Mouse (Mus musculus) kidney, postnatal 25 days (tissue): ENCODE data around the gene Atp6v0e.
A peak's percentile ranks its signal among the peaks of the same experiment; 100 is the strongest.

Experiments used
- DNase-seq, 2 experiments: peaks; one replicate each; pipeline ENCODE4 v3.0.0; 2021; ENCODE audit warnings: mixed read lengths in 2 of 2

Gene Atp6v0e

GRCm38 (mm10) chr17:26640286-26640740, 22.7 kb upstream of the Atp6v0e start:
- no peak for DNase-seq

GRCm38 (mm10) chr17:26643456-26643855, 19.6 kb upstream of the Atp6v0e start:
- no peak for DNase-seq

GRCm38 (mm10) chr17:26643993-26644392, 19.0 kb upstream of the Atp6v0e start:
- DNase-seq: no peak

GRCm38 (mm10) chr17:26644509-26645410, 18.3 kb upstream of the Atp6v0e start:
- DNase-seq: no peak

- DNase-seq: no peak
Measured at GRCm38 (mm10) chr17:26645411-26645854, 17.6 kb upstream of the Atp6v0e start.

DNA sequence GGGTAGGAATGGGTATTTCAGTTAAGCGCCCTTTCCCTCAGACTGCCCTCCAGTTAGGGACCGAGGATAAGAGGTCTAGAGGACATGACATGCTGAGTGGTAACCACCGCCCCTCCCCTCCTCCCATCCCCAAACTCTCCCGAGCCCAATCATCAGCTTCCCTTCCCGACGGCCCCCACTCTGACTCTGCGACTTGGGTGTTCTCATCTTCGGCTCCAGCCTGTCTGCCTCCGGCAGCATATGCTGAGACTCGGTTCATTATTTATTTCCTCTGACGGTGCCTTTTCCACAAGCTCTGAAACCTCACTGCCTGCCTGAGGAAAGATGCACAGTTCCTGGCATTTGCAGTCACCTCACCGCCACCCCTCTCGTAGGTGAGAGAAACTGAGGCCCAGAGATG, 15.7 kb upstream of the Atp6v0e start:
- no peak for DNase-seq

DNA sequence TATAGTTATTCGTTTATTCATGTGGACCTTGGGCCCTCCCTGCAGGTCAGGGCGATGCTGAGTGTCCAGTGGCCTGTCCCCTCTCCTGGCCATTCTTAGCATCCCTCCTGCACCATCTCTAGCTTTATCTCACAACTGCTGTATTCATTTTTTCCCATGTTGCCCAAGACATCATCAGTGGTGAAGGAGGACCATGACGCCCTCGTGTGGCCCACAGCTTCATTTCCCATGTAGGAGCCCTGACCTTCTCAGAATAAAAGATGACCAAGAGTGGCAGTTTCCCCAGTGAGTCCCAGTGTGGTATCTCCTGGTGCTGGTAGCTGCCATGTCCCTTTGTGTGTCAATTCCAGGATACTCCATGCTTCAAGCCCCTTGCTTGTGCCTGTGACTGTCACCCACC, 13.5 kb upstream of the Atp6v0e start:
- no peak for DNase-seq

- peak in 1 of 2 experiments; percentile 31 for DNase-seq
Measured at GRCm38 (mm10) chr17:26650451-26651363, 12.3 kb upstream of the Atp6v0e start.

GRCm38 (mm10) chr17:26658854-26659572, 4.0 kb upstream of the Atp6v0e start:
- DNase-seq: peak in 1 of 2 experiments; percentile 49

- DNase-seq: peak in 1 of 2 experiments; percentile 30
Measured at GRCm38 (mm10) chr17:26659573-26659915, 3.5 kb upstream of the Atp6v0e start.

GRCm38 (mm10) chr17:26660192-26660912, 2.7 kb upstream of the Atp6v0e start:
- DNase-seq: peak; percentile 88

GRCm38 (mm10) chr17:26662204-26662603, 827 bp upstream of the Atp6v0e start:
- DNase-seq: peak in 1 of 2 experiments; percentile 18

DNA sequence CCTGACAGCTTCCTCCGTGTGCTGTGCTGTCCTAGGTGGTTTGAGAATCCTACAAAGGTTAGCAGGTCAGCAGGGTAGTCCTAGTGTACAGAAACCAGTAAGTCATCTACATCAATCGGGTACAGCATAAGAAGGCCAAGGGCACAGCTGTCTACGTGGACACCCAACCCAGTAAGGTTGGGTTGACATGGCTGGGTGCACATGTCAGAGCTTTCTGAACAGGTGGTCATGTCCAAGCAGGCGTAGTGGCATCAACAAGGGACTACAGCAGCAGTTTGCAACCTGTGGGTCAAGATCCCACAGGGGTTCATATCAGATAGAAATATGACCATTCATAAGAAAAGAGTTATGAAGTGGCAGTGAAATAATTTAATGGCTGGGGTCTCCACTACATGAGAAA, 2.6 kb downstream of the Atp6v0e start:
- DNase-seq: peak in 1 of 2 experiments; percentile 27

DNA sequence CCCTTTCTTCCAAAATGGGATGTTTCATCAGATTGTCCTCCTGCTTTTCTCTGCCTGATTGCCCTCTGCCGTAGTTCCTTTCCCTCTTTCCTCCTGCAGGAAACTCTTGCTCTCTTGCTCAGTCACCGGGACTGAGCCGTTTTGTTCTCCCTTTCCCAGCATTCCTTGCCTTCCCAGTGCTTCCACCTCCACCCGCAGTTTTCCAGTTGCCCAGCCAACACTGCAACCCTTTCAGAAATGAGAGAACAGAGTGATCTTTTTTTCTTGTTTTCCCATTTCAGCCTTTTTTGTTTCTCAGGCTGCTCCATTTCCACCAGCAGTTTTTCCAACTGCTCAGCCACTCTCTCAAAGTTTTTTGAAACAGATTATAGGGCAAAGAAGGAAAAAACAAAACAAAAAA, 8.2 kb downstream of the Atp6v0e start:
- DNase-seq: no peak

DNA sequence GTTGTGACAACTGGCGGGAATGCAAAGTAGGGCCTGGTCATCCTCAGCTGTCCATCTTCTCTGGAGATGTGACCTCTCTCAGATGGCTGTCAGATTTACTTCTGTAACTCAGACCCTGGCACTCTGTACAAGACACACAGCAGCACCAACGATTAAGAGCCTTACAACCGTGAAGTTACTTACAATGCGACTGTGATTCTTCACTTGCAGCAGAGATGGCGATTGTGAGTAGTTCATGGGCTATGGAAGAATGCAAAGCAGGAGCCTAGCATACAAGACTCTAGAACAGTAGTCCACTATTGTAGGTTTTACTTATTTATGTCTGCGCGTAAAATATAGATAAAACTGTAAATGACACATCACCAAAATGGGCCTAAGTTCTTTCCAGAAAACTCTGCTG, 12.8 kb downstream of the Atp6v0e start:
- DNase-seq: no peak

GRCm38 (mm10) chr17:26676252-26676615, 13.2 kb downstream of the Atp6v0e start:
- peak; percentile 95 for DNase-seq

- DNase-seq: peak; percentile 70 to 85
Measured at GRCm38 (mm10) chr17:26676616-26677376, 13.8 kb downstream of the Atp6v0e start.

- DNase-seq: peak in 1 of 2 experiments; percentile 62
Measured at GRCm38 (mm10) chr17:26677711-26678637, 14.9 kb downstream of the Atp6v0e start.

DNA sequence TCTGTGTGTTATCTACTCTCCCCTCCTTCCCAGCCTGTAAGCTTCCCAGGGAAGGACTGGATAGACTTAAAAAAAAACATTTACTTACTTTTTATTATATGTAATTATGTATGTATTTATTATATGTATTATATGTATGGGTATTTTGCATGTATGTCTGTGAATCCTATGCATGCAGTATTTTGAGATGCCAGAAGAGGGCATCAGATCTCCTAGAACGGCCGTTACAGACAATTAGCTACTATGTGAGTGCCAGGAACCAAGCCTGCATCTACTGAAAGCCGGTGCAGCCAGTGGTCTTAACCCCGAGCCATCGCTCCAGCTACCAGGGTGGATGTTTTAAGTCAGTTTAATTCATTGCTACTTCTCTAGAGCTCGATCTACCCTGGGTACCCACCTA, 18.2 kb downstream of the Atp6v0e start:
- no peak for DNase-seq
